Mouse (Mus musculus) heart, embryonic 14.5 days (tissue): Measurements from ENCODE around the gene Tmem54. TPM values are rescaled to one million over a fixed set of nuclear protein-coding genes. Genes with fewer than 3 reads are reported as not detected.

Experiments
- ATAC-seq: fragments of 200-750 bp; cut with Nextera tagmentation; 2 replicates; pipeline ENCODE4 v1.8.0; 2017; ENCODE audit warnings: low read depth, moderate TSS enrichment; ENCODE audit not compliant: insufficient number of reproducible peaks, insufficient read depth, low FRiP score
- H3K27ac ChIP-seq, 2 experiments: fragments of 200-500 bp in 1 of 2; fragments of 300-500 bp in 1 of 2; sonication (generic) in 1 of 2; replicated peaks in 1 of 2; 2 replicates each; pipeline ENCODE4 v1.5.1; 2012 to 2014; ENCODE audit warnings: low read depth in 2 of 2, low read length in 2 of 2, control low read depth in 1 of 2, mild to moderate bottlenecking in 1 of 2, mixed read lengths in 1 of 2; ENCODE audit not compliant: control insufficient read depth in 1 of 2, insufficient read depth in 1 of 2
- H3K27me3 ChIP-seq: fragments of 300-500 bp; sonication (generic); 2 replicates; pipeline ENCODE4 v1.6.1; 2014; ENCODE audit warnings: mild to moderate bottlenecking, low read length, control low read depth; ENCODE audit not compliant: control insufficient read depth, insufficient read depth
- H3K36me3 ChIP-seq: fragments of 300-500 bp; sonication (generic); 2 replicates; pipeline ENCODE4 v1.6.1; 2014; ENCODE audit warnings: mild to moderate bottlenecking, control low read depth, low read length, mixed read lengths; ENCODE audit not compliant: control insufficient read depth, insufficient read depth
- H3K4me1 ChIP-seq, 2 experiments: fragments of 200-500 bp in 1 of 2; fragments of 300-500 bp in 1 of 2; sonication (generic) in 1 of 2; 2 replicates each; pipeline ENCODE4 v1.6.1; 2012 to 2014; ENCODE audit warnings: low read length in 2 of 2, control low read depth in 1 of 2, mixed read lengths in 1 of 2; ENCODE audit not compliant: control insufficient read depth in 2 of 2, insufficient read depth in 2 of 2
- H3K4me2 ChIP-seq: fragments of 300-500 bp; sonication (generic); 2 replicates; pipeline ENCODE4 v1.6.1; 2014; ENCODE audit warnings: mild to moderate bottlenecking, low read length
- H3K4me3 ChIP-seq, 2 experiments: fragments of 200-500 bp in 1 of 2; fragments of 300-500 bp in 1 of 2; sonication (generic) in 1 of 2; 2 replicates each; pipeline ENCODE4 v1.5.1; 2012 to 2014; ENCODE audit warnings: low read length in 2 of 2, mild to moderate bottlenecking in 2 of 2, control low read depth in 1 of 2, low read depth in 1 of 2, moderate library complexity in 1 of 2; ENCODE audit not compliant: control insufficient read depth in 1 of 2, insufficient read depth in 1 of 2
- H3K9ac ChIP-seq: fragments of 300-500 bp; sonication (generic); 2 replicates; pipeline ENCODE4 v1.6.1; 2014; ENCODE audit warnings: mild to moderate bottlenecking, low read length
- H3K9me3 ChIP-seq: fragments of 300-500 bp; sonication (generic); 2 replicates; pipeline ENCODE4 v1.6.1; 2016; ENCODE audit warnings: low read length, control low read depth; ENCODE audit not compliant: control insufficient read depth
- WGBS: fragments of 180-500 bp; shearing (Covaris S2); extraction: QIAGEN DNeasy Blood & Tissue Kit; methylation state at CpG from one replicate; pipeline ENCODE4 v1.1.7; 2014; 5-methylcytosine and 5-hydroxymethylcytosine counted together
- polyA plus RNA-seq: library from polyadenylated mRNA; unstranded; fragments of >200 nt; fragmentation: Nextera tagmentation; extraction: Ambion mirVana; gene quantifications from 2 replicates; pipeline ENCODE4 v1.2.1, GENCODE M21; 2014

Gene Tmem54
- polyA plus RNA-seq, 1 experiment from 2014 or later, result not detected

DNA sequence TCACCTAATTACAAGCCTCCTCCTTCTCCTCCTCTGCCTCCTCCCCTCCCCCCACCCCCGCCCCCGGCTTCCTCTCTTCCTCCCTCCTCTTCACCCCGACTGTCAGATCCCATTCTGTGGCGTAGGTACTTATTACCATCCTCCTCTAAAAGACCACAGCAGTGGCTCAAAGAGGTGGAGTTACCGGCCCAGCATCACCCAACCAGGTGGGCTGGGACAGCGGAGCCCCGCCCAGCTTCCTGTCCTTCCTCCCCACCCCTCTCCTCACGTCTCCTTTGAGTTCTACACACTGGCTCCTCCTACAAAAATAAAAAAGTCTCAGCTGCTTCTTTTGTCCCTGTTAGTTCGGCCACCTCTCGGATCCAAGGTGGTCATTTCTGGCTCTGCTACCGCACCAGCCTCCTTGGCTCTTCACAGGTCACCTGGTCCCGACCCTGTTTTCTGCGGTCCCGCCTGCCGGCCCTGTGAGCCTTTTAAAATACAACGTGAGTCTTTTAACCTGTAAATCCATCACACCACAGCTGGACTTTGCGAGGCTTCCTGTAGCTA lies 25.5 kb downstream of the Tmem54 start:
- no peak for ATAC-seq
- peaks cover 10 to 19% of the 10 kb centered on the region in 2 experiments for H3K4me1 ChIP-seq
- H3K4me3 ChIP-seq, result peak overlapping the region; percentile 14 to 19; a peak in 3 of 4 replicates
- peaks cover 17% of the 10 kb centered on the region for H3K27me3 ChIP-seq
- WGBS, result 3% methylated on average over 17 of the region's 17 CpGs
- peak overlapping the region; percentile 55 for H3K4me2 ChIP-seq
- no peak overlapping the region for H3K9ac ChIP-seq
- no peaks in the 10 kb centered on the region for H3K36me3 ChIP-seq
- H3K9me3 ChIP-seq, result no peaks in the 10 kb centered on the region
- H3K27ac ChIP-seq, result no peak overlapping the region

DNA sequence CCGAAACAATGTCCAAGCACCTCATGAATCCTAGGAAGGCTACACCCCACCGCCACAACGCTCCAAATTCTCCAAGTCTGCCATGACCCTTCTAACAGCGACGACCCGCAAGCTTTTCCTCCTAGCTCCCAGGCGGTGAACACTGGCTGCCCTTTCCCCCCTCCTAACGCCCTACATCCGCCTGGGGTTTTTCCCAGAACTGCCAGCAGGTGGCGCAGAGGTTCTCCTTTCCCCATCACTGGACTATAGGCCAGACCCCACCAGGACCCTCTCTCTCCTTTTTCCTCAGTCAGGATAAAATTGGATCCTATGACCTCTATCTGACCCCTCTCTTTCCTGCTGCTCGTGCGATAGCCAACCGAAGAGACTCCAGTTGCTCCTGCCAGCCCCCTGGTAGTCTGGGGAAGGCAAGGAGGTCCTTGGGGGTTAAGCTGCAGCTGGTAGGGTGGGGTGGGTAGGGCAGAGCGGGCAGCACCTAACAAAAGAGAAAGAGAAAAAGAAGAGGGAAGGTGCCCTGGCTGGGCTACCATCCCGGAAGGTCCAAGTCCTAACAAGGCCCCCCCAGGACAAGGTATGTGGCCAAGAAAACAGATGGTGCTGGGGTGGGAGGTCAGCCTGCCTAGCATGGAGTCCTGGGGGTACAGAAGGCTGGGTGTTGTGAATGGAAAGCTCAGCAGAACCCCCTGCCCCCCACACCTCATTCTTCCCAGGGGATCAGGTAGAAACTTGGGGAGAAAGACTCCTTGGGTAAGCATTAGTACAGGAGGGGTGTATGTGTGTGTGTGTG lies 29.6 kb downstream of the Tmem54 start:
- Histone ChIP-seq H3K4me3 (peak overlapping the region in 1 of 2 experiments; percentile 19; a peak in 1 of 4 replicates), H3K27ac (no peak overlapping the region), H3K4me2 (peak overlapping the region; percentile 45), H3K9ac (no peak overlapping the region), H3K4me1 (peaks cover 23 to 27% of the 10 kb centered on the region in 2 experiments), H3K9me3 (no peaks in the 10 kb centered on the region), H3K36me3 (no peaks in the 10 kb centered on the region), H3K27me3 (peaks cover 16% of the 10 kb centered on the region)
- 9% methylated on average over 15 of the region's 15 CpGs for WGBS
- ATAC-seq, result no peak

- H3K4me3 ChIP-seq, result no peak overlapping the region
These were observed 30.3 kb downstream of the Tmem54 start for GRCm38 (mm10) chr4:129135637-129136036.

GRCm38 (mm10) chr4:129136189-129136578 lies 30.8 kb downstream of the Tmem54 start:
- Histone ChIP-seq H3K36me3 (no peaks in the 10 kb centered on the region), H3K27me3 (peaks cover 14% of the 10 kb centered on the region), H3K4me3 (peak overlapping the region; percentile 51 to 53), H3K27ac (no peak overlapping the region), H3K9me3 (no peaks in the 10 kb centered on the region), H3K4me1 (peaks cover 22 to 23% of the 10 kb centered on the region in 2 experiments), H3K4me2 (peak overlapping the region; percentile 94), H3K9ac (peak overlapping the region; percentile 76)
- 22% methylated on average over 9 of the region's 9 CpGs for WGBS
- no peak for ATAC-seq

More at GRCm38 (mm10) chr4:129135637-129136036, 30.3 kb downstream of the Tmem54 start:
- 64% methylated on average over 2 of the region's 2 CpGs for WGBS
- no peak for ATAC-seq
- Histone ChIP-seq H3K4me1 (peaks cover 18 to 23% of the 10 kb centered on the region in 2 experiments), H3K27ac (no peak overlapping the region), H3K36me3 (no peaks in the 10 kb centered on the region), H3K4me2 (no peak overlapping the region), H3K9me3 (no peaks in the 10 kb centered on the region), H3K27me3 (peaks cover 14% of the 10 kb centered on the region), H3K9ac (no peak overlapping the region)

DNA sequence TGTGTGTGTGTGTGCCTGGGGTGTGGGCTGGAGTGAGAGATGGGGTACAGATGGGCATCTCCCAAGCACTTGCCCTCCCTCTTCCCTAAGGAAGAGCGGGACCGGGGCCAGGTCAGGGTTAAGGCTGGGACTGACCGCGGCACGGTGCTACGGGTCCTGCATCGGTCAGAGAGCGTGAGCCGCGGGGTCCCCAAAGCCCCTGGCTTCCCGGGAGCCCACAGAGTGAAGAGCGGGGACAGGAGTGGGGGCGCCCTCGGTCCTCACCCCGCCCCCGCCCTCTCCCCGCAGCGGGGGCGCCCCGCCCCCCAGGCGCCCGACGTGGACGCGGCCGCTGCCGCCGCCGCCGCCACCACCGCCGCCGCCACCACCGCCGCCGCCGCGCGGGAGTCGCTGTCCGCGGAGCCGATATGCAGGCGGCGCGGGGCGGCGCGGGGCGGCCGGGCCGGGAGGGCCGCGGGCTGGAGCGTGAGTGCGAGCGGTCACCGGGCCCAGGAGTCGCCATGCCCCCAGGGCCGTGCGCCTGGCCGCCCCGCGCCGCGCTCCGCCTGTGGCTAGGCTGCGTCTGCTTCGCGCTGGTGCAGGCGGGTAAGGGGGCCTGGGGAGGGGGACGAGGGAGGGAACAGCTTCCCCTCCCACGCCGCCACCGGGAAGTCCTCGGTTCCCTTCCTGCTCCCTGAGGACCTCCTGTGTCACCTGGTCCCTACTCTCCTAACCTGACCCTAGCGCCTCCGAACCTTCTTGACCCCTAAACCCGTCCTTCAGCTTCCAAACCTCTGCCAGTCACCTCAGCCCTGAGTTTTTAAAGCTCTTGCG lies 31.4 kb downstream of the Tmem54 start, which contains the start of gene Fndc5:
Gene Fndc5 (plus strand): TSS at position 421 of the 813 bp plus-strand sequence.
- Histone ChIP-seq H3K9me3 (no peaks in the 10 kb centered on the region), H3K4me1 (peaks cover 27 to 29% of the 10 kb centered on the region in 2 experiments), H3K4me3 (peak within 1 kb of the TSS; percentile 51 to 53), H3K27ac (no peak within 1 kb of the TSS), H3K9ac (peak within 1 kb of the TSS; percentile 76), H3K36me3 (no peaks in the 10 kb centered on the region), H3K4me2 (peak within 1 kb of the TSS; percentile 94), H3K27me3 (peaks cover 14% of the 10 kb centered on the region)
- WGBS, result under 1% methylated on average over 39 of the region's 80 CpGs
- no peak for ATAC-seq

DNA sequence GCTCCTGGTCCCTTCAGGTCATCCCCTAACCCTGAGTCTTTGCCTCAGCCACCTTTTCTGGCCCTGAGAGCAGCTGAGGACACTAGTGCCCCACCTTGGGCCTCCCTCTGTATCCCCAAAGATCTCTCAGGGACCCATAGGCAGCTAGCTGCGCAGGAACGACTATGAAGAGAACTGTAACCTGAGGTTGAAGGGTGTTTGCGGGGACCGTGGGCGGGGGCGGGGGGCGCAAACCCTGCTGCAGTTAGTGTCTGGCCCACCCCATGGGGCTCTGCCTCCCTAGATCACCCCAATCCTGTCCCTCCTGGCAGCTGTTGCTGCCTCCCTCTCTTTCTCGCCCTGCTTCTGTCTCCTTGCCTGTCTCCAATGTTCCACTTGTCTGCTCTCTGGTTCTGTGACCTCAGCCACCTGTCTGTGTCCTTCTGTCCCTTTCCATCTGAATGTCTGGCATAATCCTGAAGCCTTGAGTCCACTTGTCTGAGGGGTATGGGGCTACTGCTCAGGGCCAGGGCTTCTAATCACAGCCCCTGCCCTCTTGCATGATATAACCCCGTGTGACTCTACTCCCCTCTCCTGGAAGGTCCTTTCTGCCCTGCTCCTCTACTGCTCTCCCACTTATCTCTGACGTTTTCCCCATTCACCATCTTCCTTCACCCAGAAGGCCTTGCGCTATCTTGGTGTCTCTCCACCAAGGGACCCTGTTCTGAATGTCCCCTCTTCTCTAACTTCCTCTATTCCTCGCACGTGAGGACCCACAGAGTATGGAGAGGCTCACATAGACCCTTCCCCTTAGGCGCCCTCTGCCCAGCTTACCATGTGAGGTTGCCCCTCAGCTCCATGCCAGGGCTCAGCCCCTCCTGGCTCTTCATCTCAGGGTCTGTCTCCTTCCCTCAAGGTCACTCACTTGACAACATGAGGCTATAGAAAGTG lies 32.3 kb downstream of the Tmem54 start:
- Histone ChIP-seq H3K4me2 (peak overlapping the region; percentile 94), H3K27me3 (peaks cover 14% of the 10 kb centered on the region), H3K9ac (peak overlapping the region; percentile 76; the same call in 1 of the 2 replicates), H3K27ac (0 out of 4 replicates have a peak overlapping the region, but pooled peaks of 1 of the 2 experiments have one; percentile 9), H3K4me3 (peak overlapping the region; percentile 51 to 53), H3K36me3 (0 out of 2 replicates have a peak, but pooled peaks cover 3% of the 10 kb centered on the region), H3K4me1 (peaks cover 35 to 36% of the 10 kb centered on the region in 2 experiments), H3K9me3 (no peaks in the 10 kb centered on the region)
- 55% methylated on average over 14 of the region's 14 CpGs for WGBS
- ATAC-seq, result no peak
